Mouse (Mus musculus): ENCODE measurements around the gene Scaper. TPM values are rescaled to one million over a fixed set of nuclear protein-coding genes. Genes with fewer than 3 reads are reported as not detected.

Gene Scaper
- total RNA-seq, 2 experiments from 2014 or later = 18.2 to 18.3 TPM

DNA sequence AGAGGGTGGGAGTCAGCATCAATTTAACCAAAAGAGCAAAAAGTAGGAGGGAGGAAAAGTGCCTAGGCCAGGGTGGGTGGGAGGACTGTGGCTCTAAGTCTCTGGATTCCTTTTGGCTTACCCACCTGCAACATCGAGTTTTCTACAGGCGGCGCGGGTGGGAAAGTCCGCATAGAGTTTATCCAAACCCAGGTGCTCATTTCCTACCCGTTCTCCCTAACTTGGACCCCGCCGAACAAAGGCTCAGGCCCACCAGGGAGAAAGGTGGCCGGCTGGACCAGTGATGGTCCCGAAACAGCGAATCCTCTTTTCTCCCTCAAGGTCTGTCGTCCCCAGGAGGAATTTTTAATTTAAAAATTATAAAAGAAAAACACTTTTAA, 397.5 kb downstream of the Scaper start:
- DNase-seq = no peak

DNA sequence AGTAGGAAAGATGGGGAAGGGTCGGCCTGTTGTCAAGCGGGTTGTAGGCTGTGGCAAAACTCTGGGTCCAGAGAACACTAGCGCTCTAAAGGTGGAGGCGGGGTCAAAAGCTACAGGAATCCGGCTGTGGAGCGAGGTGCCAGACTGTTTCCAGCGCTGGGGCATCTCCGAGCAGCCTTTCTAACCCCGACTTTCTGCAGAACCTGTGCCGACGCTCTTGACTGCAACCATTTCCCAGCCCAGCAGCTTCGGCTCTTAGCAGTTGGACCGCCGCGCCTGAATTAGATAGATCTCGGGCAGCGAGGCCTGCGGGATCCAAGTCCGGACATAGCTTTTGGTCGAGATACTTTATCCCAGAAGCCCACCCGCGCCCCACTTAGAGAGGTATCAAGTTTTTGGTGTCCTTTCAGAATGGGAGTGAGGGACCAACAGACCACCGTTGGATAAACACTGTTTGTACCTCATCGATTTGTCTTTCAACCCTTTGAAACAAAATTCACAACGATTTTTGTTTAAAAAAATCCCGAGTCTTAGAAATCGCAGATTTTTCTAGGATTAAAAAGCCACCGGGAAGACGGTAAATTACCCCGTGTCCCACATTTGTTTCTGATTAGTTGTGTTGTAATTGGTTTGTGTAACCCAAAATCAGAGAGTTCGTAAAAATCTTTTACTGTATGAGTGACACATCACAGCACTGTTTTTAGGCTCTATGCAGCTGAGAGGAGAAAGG, 398.1 kb downstream of the Scaper start:
- no peak for DNase-seq

DNA sequence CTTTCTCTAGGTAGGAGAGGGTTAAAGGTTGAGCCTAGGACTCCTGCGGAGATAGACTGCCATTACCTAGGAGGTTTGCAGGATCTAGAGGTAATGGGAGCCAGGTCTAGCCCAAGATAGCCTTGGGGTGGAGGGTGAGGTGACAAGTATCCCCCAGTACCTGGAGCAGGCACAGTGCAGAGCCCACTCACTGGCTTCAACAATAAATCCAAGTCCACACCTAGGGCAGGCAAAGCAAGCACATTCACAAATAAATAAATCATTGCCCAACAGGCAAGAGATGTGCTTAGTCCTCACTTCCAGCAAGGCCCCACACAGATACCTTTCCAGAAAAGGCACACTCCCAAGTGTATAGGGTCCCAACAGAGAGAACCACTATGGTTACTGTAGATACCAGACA, 398.9 kb downstream of the Scaper start:
- DNase-seq = no peak

DNA sequence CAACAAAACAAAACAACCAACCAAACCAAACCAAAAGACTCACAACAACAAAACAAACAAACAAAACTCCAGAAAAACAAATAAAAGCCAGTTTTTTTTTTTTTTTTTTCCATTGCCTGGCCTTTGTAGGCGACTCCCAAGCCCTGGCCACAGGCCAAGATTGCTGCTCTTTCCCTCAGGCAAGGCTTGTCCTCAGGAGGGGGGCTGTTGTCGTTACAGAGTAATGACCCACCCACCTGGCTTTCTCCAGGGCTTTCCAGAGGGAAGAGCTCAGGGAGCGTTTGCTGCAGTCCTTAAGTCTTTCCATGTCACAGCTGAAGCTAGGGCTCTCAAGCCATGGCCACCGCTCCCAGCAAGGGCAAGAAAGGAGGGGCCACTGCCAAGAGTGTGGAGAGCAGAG, 399.5 kb downstream of the Scaper start, which contains the start of gene Isl2:
Gene Isl2, plus strand, starts transcription at position 296 of the 400 bp plus-strand sequence.
- DNase-seq = no peak

DNA sequence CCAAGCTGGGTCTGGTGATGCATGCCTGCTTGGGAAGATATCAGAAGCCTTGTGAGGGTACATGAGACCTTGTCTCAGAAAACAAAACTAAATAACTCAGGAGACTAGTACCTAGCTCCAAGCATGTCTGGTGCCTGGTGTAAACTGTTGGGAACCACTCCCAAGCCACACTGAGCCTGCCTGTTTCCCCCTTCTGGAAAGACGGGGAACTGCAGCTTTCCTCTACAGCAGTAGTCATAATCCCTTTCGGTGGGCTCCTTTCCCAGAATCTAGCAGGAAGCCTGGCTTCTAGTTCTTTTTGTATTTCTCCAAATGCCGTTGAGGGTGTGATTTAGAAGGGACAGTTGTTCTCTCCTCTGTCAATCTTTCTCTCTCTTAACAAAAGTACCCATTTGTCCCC, 402.0 kb downstream of the Scaper start:
- DNase-seq = peak; percentile 83

DNA sequence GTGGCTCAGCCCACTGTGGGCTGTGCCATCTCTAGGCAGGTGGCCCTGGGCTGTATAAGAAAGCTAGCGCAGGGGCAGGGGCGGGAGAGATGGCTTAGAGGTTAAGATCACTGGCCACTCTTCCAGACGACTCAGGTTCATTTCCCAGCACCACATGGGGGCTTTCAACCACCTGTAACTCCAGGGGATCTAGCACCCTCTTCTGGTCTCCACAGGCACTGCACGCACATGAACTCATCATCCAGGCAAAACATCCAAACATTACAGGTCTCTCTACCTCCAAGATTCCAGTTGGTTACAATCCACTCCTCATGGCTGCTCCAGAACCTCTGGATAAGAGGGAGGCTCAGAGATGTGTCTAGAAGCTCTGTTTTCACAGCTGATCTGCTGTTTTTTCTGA, 412.2 kb downstream of the Scaper start:
- no peak for DNase-seq

DNA sequence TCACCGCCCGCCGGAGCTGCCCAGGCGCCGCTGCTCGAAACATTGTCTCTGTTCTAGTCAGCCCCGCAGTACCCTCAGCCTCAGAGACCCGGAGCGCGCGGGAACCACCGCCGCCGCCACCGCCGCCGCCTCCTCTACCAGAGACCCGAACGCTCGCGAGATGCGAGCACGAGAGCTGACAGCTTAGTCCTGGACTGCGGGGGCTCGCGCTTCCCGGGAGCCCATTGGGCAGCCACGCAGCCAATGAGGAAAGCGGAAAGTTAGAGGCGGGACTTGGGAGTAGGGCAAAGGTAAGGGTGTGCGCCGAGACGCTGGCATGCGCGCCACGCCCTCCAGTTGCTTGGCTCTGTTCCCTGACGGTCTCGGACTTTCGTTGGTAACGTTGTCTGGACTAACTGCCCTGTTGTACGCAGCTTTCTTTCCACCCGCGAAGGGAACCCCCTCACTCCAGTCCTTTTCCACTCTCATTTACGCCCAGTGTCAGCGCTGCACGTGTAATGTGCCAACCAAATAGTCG, 425.8 kb downstream of the Scaper start, which contains the start of gene Etfa:
Gene Etfa, minus strand, starts transcription at position 217 of the 517 bp plus-strand sequence.
- DNase-seq = peak; percentile 96

DNA sequence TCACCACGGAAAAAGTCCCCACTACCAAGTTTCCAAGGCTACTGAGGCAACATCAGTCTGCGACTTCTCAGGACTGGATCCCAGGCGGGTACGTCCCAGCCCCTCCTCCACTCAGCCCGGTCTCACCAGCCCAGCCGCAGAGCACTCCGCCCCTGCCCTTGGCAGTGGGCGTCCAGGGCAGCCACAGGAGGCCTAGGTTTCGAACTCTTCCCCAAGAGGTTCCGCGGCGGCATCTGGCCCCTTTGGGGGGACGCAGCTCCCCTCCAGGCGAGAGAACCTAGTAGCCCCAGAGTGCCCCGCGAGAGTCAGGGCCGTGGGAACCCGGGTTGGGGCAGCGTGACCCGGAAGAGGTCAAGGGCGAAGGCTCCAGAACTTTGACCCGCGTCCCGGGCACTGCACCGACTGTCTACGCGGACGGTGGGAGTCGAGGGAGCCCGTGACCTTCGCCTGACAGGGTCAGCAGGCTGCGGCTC, 426.4 kb downstream of the Scaper start:
- DNase-seq = peak; percentile 73

GRCm38 (mm10) chr9:55510651-55511235, 427.2 kb downstream of the Scaper start:
- peak; percentile 26 for DNase-seq

DNA sequence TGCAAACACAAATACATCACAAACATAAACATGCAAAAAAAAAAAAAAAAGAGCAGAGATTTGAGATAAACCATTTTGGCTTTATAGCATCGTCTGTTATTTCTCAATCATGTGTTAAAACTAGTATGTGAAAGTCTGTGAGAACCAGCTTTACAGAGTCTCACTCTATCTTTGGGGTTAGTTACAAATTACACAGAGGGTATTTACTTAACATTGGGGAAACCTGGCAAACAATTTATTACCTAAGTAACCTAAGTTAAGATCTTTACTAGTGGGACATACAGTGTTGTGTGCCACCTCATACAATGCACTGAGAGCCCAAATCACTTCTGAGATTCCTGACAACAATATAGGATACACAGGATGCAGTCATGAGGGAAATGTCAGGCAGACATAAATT, 428.2 kb downstream of the Scaper start:
- no peak for DNase-seq

DNA sequence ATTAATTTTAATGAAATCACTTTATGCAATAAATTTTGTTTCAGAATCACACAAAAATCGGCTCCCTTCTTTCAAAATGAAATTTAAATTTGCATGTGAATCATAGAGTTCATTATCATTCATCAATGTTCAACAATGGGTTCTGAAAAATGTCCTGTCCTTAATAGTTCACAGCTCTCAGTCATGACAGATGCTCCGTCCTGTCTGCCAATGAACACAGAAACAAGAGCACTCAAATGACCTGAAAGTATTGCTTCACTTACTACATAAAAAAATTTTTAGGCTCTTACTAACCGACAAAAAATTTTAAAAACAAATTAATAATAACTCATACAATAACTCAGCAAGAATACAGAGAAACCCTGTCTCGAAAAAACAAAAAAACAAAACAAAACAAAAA, 429.2 kb downstream of the Scaper start:
- DNase-seq = no peak

DNA sequence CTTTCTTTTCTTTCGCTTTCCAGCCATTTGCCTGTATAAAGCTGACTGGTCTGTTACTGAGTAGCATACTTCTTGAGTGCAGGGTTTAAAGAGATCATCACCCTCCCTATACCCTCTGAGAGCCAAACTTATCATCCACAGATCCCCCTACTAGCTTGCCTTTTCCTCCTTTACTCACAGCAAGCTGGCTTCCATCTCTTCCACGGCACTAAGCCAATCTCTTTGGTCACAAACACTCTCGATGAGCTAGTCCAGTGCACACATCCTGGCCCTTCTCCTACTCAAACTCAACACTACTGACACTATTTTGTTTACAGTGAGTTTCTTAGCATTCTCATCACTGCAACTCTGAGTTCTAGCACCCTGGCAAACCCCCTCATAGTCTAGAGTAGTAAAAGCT, 430.0 kb downstream of the Scaper start:
- peak; percentile 46 for DNase-seq

Other genes with a start within 250 kb of the Scaper start
- gene 4930563M21Rik, start 72.4 kb upstream of the Scaper start, total RNA-seq (2021) = not detected
- gene Rcn2, start 103.7 kb upstream of the Scaper start, total RNA-seq (2021) = 10 to 100 TPM; 43.6 to 44.8 TPM
- 1 to 10 TPM; 1.4 to 1.5 TPM for gene Pstpip1, start 151.8 kb upstream of the Scaper start, total RNA-seq (2021)
- 100 to 1,000 TPM; 233 to 244 TPM for gene Tspan3, start 227.4 kb upstream of the Scaper start, total RNA-seq (2021)